Mouse (Mus musculus): ENCODE data around the gene Slc26a10.
"Not testable (repeated sequence)": the region's sequence is repeated elsewhere in the genome, so short reads cannot be mapped to it uniquely, and the experiment has no call there.

Gene Slc26a10

GRCm38 (mm10) chr10:127198492-127198891 is 18.0 kb upstream of the Slc26a10 start:
- DNase-seq (ENCODE audit: low spot score in 2 of 2): no peak

- no peak for DNase-seq (ENCODE audit: low spot score in 2 of 2)
Measured at GRCm38 (mm10) chr10:127197505-127198110, 17.2 kb upstream of the Slc26a10 start.

GRCm38 (mm10) chr10:127197104-127197503 is 16.7 kb upstream of the Slc26a10 start:
- no peak for DNase-seq (ENCODE audit: low spot score in 2 of 2)

- no peak for DNase-seq (ENCODE audit: low spot score in 2 of 2)
Measured at GRCm38 (mm10) chr10:127196392-127196791, 15.9 kb upstream of the Slc26a10 start.

GRCm38 (mm10) chr10:127195328-127196129 is 15.1 kb upstream of the Slc26a10 start, which contains the start of gene Dtx3:
Gene Dtx3, minus strand, starts transcription at chr10:127195728.
- no peak for DNase-seq (ENCODE audit: low spot score in 2 of 2)

- no peak for DNase-seq (ENCODE audit: low spot score in 2 of 2)
Measured at GRCm38 (mm10) chr10:127194428-127195327, 14.2 kb upstream of the Slc26a10 start.

- DNase-seq (ENCODE audit: low spot score in 2 of 2): no peak
Measured at GRCm38 (mm10) chr10:127193011-127193410, 12.6 kb upstream of the Slc26a10 start.

GRCm38 (mm10) chr10:127192057-127192328 is 11.5 kb upstream of the Slc26a10 start:
- DNase-seq (ENCODE audit: low spot score in 2 of 2): not testable (repeated sequence)

GRCm38 (mm10) chr10:127191191-127192056 is 11.0 kb upstream of the Slc26a10 start:
- DNase-seq (ENCODE audit: low spot score in 2 of 2): no peak

GRCm38 (mm10) chr10:127190398-127191190 is 10.1 kb upstream of the Slc26a10 start:
- DNase-seq (ENCODE audit: low spot score in 2 of 2): no peak

- DNase-seq (ENCODE audit: low spot score in 2 of 2): no peak
Measured at GRCm38 (mm10) chr10:127189651-127190381, 9.4 kb upstream of the Slc26a10 start, which contains the start of gene Arhgef25. Gene Arhgef25, minus strand, starts transcription at chr10:127190083.

- no peak for DNase-seq (ENCODE audit: low spot score in 2 of 2)
Measured at GRCm38 (mm10) chr10:127189116-127189650, 8.7 kb upstream of the Slc26a10 start.

- no peak for DNase-seq (ENCODE audit: low spot score in 2 of 2)
Measured at GRCm38 (mm10) chr10:127188465-127189115, 8.1 kb upstream of the Slc26a10 start.

GRCm38 (mm10) chr10:127188079-127188453 is 7.6 kb upstream of the Slc26a10 start:
- no peak for DNase-seq (ENCODE audit: low spot score in 2 of 2)

GRCm38 (mm10) chr10:127187371-127188078 is 7.1 kb upstream of the Slc26a10 start:
- peak in 1 of 2 experiments; percentile 66 for DNase-seq (ENCODE audit: low spot score in 2 of 2)

- DNase-seq (ENCODE audit: low spot score in 2 of 2): no peak
Measured at GRCm38 (mm10) chr10:127186451-127186850, 6.0 kb upstream of the Slc26a10 start.

GRCm38 (mm10) chr10:127185506-127185905 is 5.1 kb upstream of the Slc26a10 start:
- DNase-seq (ENCODE audit: low spot score in 2 of 2): no peak

GRCm38 (mm10) chr10:127185101-127185500 is 4.7 kb upstream of the Slc26a10 start:
- no peak for DNase-seq (ENCODE audit: low spot score in 2 of 2)
